Mouse (Mus musculus): ENCODE results near the gene Pde6d. TPM values are rescaled to one million over a fixed set of nuclear protein-coding genes. Genes with fewer than 3 reads are reported as not detected.
"Not testable (repeated sequence)": the region's sequence is repeated elsewhere in the genome, so short reads cannot be mapped to it uniquely, and the experiment has no call there.

Pde6d gene
- polyA plus RNA-seq, 1 experiment from 2014 or later: 73.0 TPM

GRCm38 (mm10) chr1:86524619-86525498 lies 57.6 kb downstream of the Pde6d start:
- Histone ChIP-seq H3K4me1 (replicated peaks) (peaks cover 41% of the 10 kb centered on the region), H3K9ac (peak overlapping the region; percentile 78), H3K9me3 (replicated peaks) (no peaks in the 10 kb centered on the region), H3K27ac (peak overlapping the region; percentile 99), H3K4me3 (peak overlapping the region; percentile 91), H3K4me2 (peak overlapping the region; percentile 86), H3K36me3 (peaks cover 10% of the 10 kb centered on the region; the same call in 1 of the 2 replicates), H3K27me3 (no peaks in the 10 kb centered on the region)
- 5% methylated on average over 53 of the region's 53 CpGs for WGBS
- peak; percentile 65 for ATAC-seq (replicated peaks; ENCODE audit: insufficient number of reproducible peaks, insufficient read depth, low FRiP score, low read depth)

GRCm38 (mm10) chr1:86523776-86524618 lies 58.4 kb downstream of the Pde6d start:
- Histone ChIP-seq H3K36me3 (0 out of 2 replicates have a peak, but pooled peaks cover 3% of the 10 kb centered on the region), H3K27me3 (no peaks in the 10 kb centered on the region), H3K4me3 (peak overlapping the region; percentile 91; the same call in 1 of the 2 replicates), H3K9me3 (replicated peaks) (no peaks in the 10 kb centered on the region), H3K4me2 (peak overlapping the region; percentile 86), H3K27ac (peak overlapping the region; percentile 99), H3K9ac (peak overlapping the region; percentile 58), H3K4me1 (replicated peaks) (peaks cover 33% of the 10 kb centered on the region)
- no peak for ATAC-seq (replicated peaks; ENCODE audit: insufficient number of reproducible peaks, insufficient read depth, low FRiP score, low read depth)
- 78% methylated on average over 8 of the region's 8 CpGs for WGBS

GRCm38 (mm10) chr1:86522286-86522871 lies 60.0 kb downstream of the Pde6d start:
- H3K4me2 ChIP-seq: no peak overlapping the region
- H3K36me3 ChIP-seq: no peaks in the 10 kb centered on the region
- H3K4me1 ChIP-seq (replicated peaks): peaks cover 29% of the 10 kb centered on the region
- H3K27ac ChIP-seq: peak overlapping the region; percentile 78
- no peaks in the 10 kb centered on the region for H3K27me3 ChIP-seq
- no peak for ATAC-seq (replicated peaks; ENCODE audit: insufficient number of reproducible peaks, insufficient read depth, low FRiP score, low read depth)
- H3K4me3 ChIP-seq: no peak overlapping the region
- H3K9ac ChIP-seq: peak overlapping the region; percentile 31; the same call in 1 of the 2 replicates
- no peaks in the 10 kb centered on the region for H3K9me3 ChIP-seq (replicated peaks)
- WGBS: 31% methylated on average over 7 of the region's 7 CpGs

GRCm38 (mm10) chr1:86520361-86520760 lies 62.1 kb downstream of the Pde6d start:
- Histone ChIP-seq H3K4me2 (no peak overlapping the region), H3K36me3 (no peaks in the 10 kb centered on the region)
- ATAC-seq (replicated peaks; ENCODE audit: insufficient number of reproducible peaks, insufficient read depth, low FRiP score, low read depth): no peak

GRCm38 (mm10) chr1:86517076-86517475 lies 65.4 kb downstream of the Pde6d start:
- no peak overlapping the region for H3K4me3 ChIP-seq
- H3K4me2 ChIP-seq: no peak overlapping the region
- H3K27ac ChIP-seq: no peak overlapping the region
- no peak for ATAC-seq (replicated peaks; ENCODE audit: insufficient number of reproducible peaks, insufficient read depth, low FRiP score, low read depth)
- no peaks in the 10 kb centered on the region for H3K9me3 ChIP-seq (replicated peaks)
- H3K9ac ChIP-seq: no peak overlapping the region
- WGBS: 72% methylated on average over 3 of the region's 3 CpGs
- H3K27me3 ChIP-seq: no peaks in the 10 kb centered on the region
- no peaks in the 10 kb centered on the region for H3K36me3 ChIP-seq
- H3K4me1 ChIP-seq (replicated peaks): peaks cover 6% of the 10 kb centered on the region

More at GRCm38 (mm10) chr1:86520361-86520760, 62.1 kb downstream of the Pde6d start:
- H3K9me3 ChIP-seq (replicated peaks): no peaks in the 10 kb centered on the region
- H3K27ac ChIP-seq: no peak overlapping the region
- WGBS: 29% methylated on average over 7 of the region's 7 CpGs
- no peak overlapping the region for H3K9ac ChIP-seq
- no peak overlapping the region for H3K4me3 ChIP-seq
- peaks cover 26% of the 10 kb centered on the region for H3K4me1 ChIP-seq (replicated peaks)
- H3K27me3 ChIP-seq: no peaks in the 10 kb centered on the region

- WGBS: 53% methylated on average over 6 of the region's 6 CpGs
- Histone ChIP-seq H3K9ac (no peak overlapping the region), H3K9me3 (replicated peaks) (no peaks in the 10 kb centered on the region), H3K36me3 (no peaks in the 10 kb centered on the region), H3K27ac (no peak overlapping the region), H3K4me1 (replicated peaks) (no peaks in the 10 kb centered on the region), H3K4me2 (no peak overlapping the region), H3K27me3 (no peaks in the 10 kb centered on the region), H3K4me3 (no peak overlapping the region)
- no peak for ATAC-seq (replicated peaks; ENCODE audit: insufficient number of reproducible peaks, insufficient read depth, low FRiP score, low read depth)
Observed at GRCm38 (mm10) chr1:86515715-86516410, 66.6 kb downstream of the Pde6d start.

- 76% methylated on average over 1 of the region's 1 CpGs for WGBS
- not testable (repeated sequence) for H3K27ac ChIP-seq; H3K36me3 ChIP-seq; H3K27me3 ChIP-seq; ATAC-seq (replicated peaks; ENCODE audit: insufficient number of reproducible peaks, insufficient read depth, low FRiP score, low read depth); H3K4me2 ChIP-seq; H3K4me3 ChIP-seq; H3K9ac ChIP-seq; H3K9me3 ChIP-seq (replicated peaks); H3K4me1 ChIP-seq (replicated peaks)
Observed at GRCm38 (mm10) chr1:86513031-86513430, 69.4 kb downstream of the Pde6d start.

GRCm38 (mm10) chr1:86512154-86512720 lies 70.2 kb downstream of the Pde6d start:
- WGBS: 84% methylated on average over 4 of the region's 4 CpGs

GRCm38 (mm10) chr1:86510676-86511441 lies 71.6 kb downstream of the Pde6d start:
- H3K9me3 ChIP-seq (replicated peaks): no peaks in the 10 kb centered on the region
- H3K27ac ChIP-seq: no peak overlapping the region
- H3K9ac ChIP-seq: no peak overlapping the region
- no peak overlapping the region for H3K4me2 ChIP-seq
- no peak overlapping the region for H3K4me3 ChIP-seq
- peaks cover 16% of the 10 kb centered on the region for H3K4me1 ChIP-seq (replicated peaks)
- WGBS: 63% methylated on average over 9 of the region's 9 CpGs
- no peaks in the 10 kb centered on the region for H3K36me3 ChIP-seq
- H3K27me3 ChIP-seq: no peaks in the 10 kb centered on the region
- ATAC-seq (replicated peaks; ENCODE audit: insufficient number of reproducible peaks, insufficient read depth, low FRiP score, low read depth): no peak

More at GRCm38 (mm10) chr1:86512154-86512720, 70.2 kb downstream of the Pde6d start:
- H3K9me3 ChIP-seq (replicated peaks): no peaks in the 10 kb centered on the region
- H3K4me3 ChIP-seq: no peak overlapping the region
- H3K4me2 ChIP-seq: no peak overlapping the region
- H3K27ac ChIP-seq: no peak overlapping the region
- no peak for ATAC-seq (replicated peaks; ENCODE audit: insufficient number of reproducible peaks, insufficient read depth, low FRiP score, low read depth)
- H3K9ac ChIP-seq: no peak overlapping the region
- H3K4me1 ChIP-seq (replicated peaks): peaks cover 7% of the 10 kb centered on the region
- H3K36me3 ChIP-seq: no peaks in the 10 kb centered on the region
- no peaks in the 10 kb centered on the region for H3K27me3 ChIP-seq

GRCm38 (mm10) chr1:86510266-86510665 lies 72.2 kb downstream of the Pde6d start:
- H3K4me2 ChIP-seq: no peak overlapping the region
- 77% methylated on average over 1 of the region's 1 CpGs for WGBS
- H3K27ac ChIP-seq: no peak overlapping the region
- H3K9ac ChIP-seq: no peak overlapping the region
- H3K9me3 ChIP-seq (replicated peaks): no peaks in the 10 kb centered on the region
- ATAC-seq (replicated peaks; ENCODE audit: insufficient number of reproducible peaks, insufficient read depth, low FRiP score, low read depth): no peak
- H3K4me3 ChIP-seq: no peak overlapping the region
- H3K27me3 ChIP-seq: no peaks in the 10 kb centered on the region
- H3K4me1 ChIP-seq (replicated peaks): peaks cover 21% of the 10 kb centered on the region
- H3K36me3 ChIP-seq: no peaks in the 10 kb centered on the region
